Mouse (Mus musculus) mesoderm, embryonic 11.5 days (tissue): ENCODE results near the gene Ugt1a7c.
"Not testable (repeated sequence)": the region's sequence is repeated elsewhere in the genome, so short reads cannot be mapped to it uniquely, and the experiment has no call there.

Source experiments
- DNase-seq: peaks from one replicate; pipeline ENCODE4 v3.0.0-alpha.2; 2012; ENCODE audit warnings: low read depth, low spot score

Gene Ugt1a7c

GRCm38 (mm10) chr1:88223011-88223515, 128.2 kb downstream of the Ugt1a7c start:
- not testable (repeated sequence) for DNase-seq

- no peak for DNase-seq
These were observed 128.7 kb downstream of the Ugt1a7c start for GRCm38 (mm10) chr1:88223591-88223990.

GRCm38 (mm10) chr1:88224029-88224776, 129.3 kb downstream of the Ugt1a7c start:
- DNase-seq = no peak

GRCm38 (mm10) chr1:88225301-88225700, 130.4 kb downstream of the Ugt1a7c start:
- not testable (repeated sequence) for DNase-seq

- no peak for DNase-seq
These were observed 130.9 kb downstream of the Ugt1a7c start for GRCm38 (mm10) chr1:88225741-88226140.

GRCm38 (mm10) chr1:88226670-88227379, 132.0 kb downstream of the Ugt1a7c start, which contains the start of gene Mroh2a:
TSS of gene Mroh2a (plus strand) at chr1:88226986.
- no peak for DNase-seq

GRCm38 (mm10) chr1:88227482-88227881, 132.6 kb downstream of the Ugt1a7c start:
- no peak for DNase-seq

- no peak for DNase-seq
These were observed 133.3 kb downstream of the Ugt1a7c start for GRCm38 (mm10) chr1:88228121-88228520.

- DNase-seq = no peak
These were observed 134.7 kb downstream of the Ugt1a7c start for GRCm38 (mm10) chr1:88229566-88229965.

- no peak for DNase-seq
These were observed 135.1 kb downstream of the Ugt1a7c start for GRCm38 (mm10) chr1:88229986-88230385.

GRCm38 (mm10) chr1:88230421-88230820, 135.6 kb downstream of the Ugt1a7c start:
- DNase-seq = no peak

GRCm38 (mm10) chr1:88230981-88231802, 136.3 kb downstream of the Ugt1a7c start:
- no peak for DNase-seq

GRCm38 (mm10) chr1:88231803-88232499, 137.1 kb downstream of the Ugt1a7c start:
- no peak for DNase-seq

- DNase-seq = no peak
These were observed 138.0 kb downstream of the Ugt1a7c start for GRCm38 (mm10) chr1:88232664-88233380.

GRCm38 (mm10) chr1:88233421-88234247, 138.8 kb downstream of the Ugt1a7c start:
- DNase-seq = no peak

GRCm38 (mm10) chr1:88234248-88234610, 139.4 kb downstream of the Ugt1a7c start:
- no peak for DNase-seq

- no peak for DNase-seq
These were observed 139.8 kb downstream of the Ugt1a7c start for GRCm38 (mm10) chr1:88234646-88235045.

GRCm38 (mm10) chr1:88235046-88235893, 140.4 kb downstream of the Ugt1a7c start:
- DNase-seq = no peak
